Mouse (Mus musculus): ENCODE measurements around the gene Vrtn.

Gene Vrtn

DNA sequence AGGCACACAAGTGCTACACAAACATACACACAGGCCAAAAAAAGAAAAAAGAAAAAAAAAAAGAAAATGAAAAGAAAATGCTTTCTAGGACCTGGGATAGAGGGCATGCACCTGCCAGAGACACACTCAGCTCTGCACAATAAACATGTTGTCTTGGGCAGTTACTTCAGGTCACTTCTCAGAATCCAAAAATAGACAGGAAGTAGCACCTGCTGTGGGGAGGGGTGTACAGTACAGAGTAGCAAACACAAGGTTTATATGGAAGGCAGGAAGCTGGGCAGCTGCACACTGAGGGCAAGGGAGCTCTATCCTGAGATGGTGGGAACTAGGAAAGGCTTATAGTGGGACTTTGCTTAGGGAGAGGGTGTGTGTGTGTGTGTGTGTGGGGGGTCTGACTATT is 50.5 kb downstream of the Vrtn start:
- no peak for DNase-seq

DNA sequence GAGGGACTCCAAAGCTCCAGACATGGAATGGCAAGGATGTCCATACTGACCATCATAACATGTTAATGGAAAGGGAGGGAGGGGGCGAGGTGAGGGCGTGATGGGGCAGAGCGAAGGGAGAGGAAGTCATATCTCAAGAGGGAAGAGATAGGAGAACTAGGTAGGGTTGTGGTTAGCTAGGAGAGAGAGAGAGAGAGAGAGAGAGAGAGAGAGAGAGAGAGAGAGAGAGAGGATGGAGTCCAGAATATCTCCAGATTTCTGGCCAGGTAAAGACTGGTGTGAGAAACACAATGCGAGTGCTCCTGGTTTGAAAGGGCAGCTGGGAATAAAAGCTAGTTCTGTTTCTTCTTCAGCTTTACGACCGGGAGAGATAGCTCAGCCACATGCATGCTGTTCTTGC is 51.3 kb downstream of the Vrtn start:
- DNase-seq: no peak

DNA sequence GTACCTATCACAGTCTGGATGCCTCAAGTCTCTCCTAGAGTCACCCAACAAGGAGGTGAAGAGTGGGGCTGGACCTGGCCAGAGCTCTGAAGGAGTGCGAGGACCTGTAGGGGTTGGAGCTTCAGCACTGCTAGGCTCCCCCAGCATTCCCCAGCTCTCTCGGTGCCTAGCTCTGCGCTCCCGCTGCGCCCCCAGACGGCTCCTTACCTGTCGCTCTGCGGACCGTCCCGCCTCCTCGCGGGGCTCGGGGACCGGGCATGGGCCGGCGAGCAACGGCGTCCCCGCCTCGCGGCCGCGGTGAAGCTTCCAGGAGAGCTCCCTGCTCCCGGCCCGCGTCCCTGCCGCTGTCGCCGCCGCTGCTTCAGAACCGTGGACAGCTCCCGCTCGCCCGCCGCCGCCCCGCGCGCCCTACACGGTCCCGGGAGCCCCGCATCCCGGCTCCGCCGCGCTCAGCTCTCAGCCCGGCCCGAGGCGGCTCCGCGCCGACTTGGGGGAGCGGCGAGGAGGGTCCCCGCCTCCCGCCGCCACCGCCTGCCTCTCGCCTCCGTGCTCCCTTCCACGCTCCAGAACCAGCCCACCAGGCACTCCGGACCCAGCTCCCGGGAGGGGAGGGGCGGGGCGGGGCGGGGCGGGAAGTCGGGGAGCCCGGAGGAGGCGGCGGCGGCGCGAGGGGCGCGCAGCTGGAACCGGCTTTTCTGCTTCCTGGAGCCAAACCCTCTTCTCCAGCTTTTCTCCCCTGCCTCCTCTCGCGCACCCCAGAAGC is 57.7 kb downstream of the Vrtn start, which contains the start of gene Syndig1l:
Gene Syndig1l, minus strand, starts transcription at position 513 of the 763 bp plus-strand sequence.
- peak; percentile 19 to 28 for DNase-seq
